Mouse (Mus musculus) layer of hippocampus, adult 2 months (tissue): ENCODE measurements around the gene Glis1. TPM values are rescaled to one million over a fixed set of nuclear protein-coding genes. Genes with fewer than 3 reads are reported as not detected.

Source experiments
- DNase-seq, 2 experiments: peaks; one replicate each; pipeline ENCODE4 v3.0.0; 2022; ENCODE audit warnings: low spot score in 2 of 2
- H3K27ac ChIP-seq: fragments of 200-600 bp; 2 replicates; pipeline ENCODE4 v1.8.1; 2022
- H3K4me3 ChIP-seq: fragments of 200-600 bp; 2 replicates; pipeline ENCODE4 v1.8.1; 2022; ENCODE audit warnings: mild to moderate bottlenecking
- CTCF ChIP-seq: fragments of 200-600 bp; conservative IDR thresholded peaks from 2 replicates; pipeline ENCODE4 v1.8.1; 2022; ENCODE audit warnings: antibody characterized with exemption, mild to moderate bottlenecking, moderate library complexity
- total RNA-seq, 2 experiments: library from RNA; stranded (reverse); gene quantifications; 2 replicates each; pipeline ENCODE4 v1.2.3; 2021

The Glis1 gene
- total RNA-seq, 2 experiments from 2014 or later, result 0.64 to 2.5 TPM

DNA sequence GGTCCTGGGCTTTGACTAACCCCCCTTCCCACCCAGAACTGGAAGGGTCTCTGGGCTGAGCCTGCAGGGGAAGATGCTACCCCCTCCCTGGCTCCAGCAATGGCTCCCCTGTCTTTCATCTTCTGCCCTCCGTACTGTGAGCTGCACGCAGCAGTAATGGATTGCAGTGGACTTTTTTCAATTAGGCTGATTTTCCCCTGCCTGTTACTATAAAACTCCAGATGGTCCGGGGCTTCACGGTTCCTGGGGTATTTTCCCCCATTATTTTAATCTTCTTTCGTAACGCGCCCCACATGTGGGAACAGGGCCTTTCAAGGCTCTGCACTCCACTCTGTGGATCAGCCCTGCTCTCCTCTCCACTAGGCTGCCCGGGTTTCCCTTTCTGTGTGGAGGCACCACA, 175.4 kb downstream of the Glis1 start:
- no peak for TF ChIP-seq CTCF
- Histone ChIP-seq H3K27ac (no peak overlapping the region), H3K4me3 (no peak overlapping the region)
- DNase-seq, result no peak

GRCm38 (mm10) chr4:107611888-107612650, 177.7 kb downstream of the Glis1 start:
- no peak overlapping the region for H3K4me3 ChIP-seq
- peak in 1 of 2 experiments; percentile 19 for DNase-seq
- no peak overlapping the region for H3K27ac ChIP-seq
- TF ChIP-seq CTCF, result no peak

GRCm38 (mm10) chr4:107617596-107618230, 183.3 kb downstream of the Glis1 start:
- Histone ChIP-seq H3K4me3 (no peak overlapping the region), H3K27ac (no peak overlapping the region)
- no peak for DNase-seq
- TF ChIP-seq CTCF, result no peak

DNA sequence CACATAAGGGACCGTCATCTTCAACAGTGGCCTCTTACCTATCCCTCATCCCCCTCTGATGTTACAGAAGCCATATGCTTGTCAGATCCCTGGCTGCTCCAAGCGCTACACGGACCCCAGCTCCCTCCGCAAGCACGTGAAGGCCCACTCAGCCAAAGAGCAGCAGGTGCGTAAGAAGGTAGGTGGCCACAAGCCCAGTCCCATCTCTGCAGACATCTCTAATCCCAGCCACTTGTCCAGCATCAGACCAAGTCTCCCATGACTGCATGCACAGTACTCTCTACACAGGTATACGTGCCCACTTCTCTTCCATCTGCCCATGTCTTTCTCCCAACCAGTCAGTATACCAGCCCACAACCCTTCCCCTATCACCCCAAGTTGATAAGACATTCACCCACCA, 185.1 kb downstream of the Glis1 start:
- H3K4me3 ChIP-seq, result no peak overlapping the region
- no peak for DNase-seq
- no peak overlapping the region for H3K27ac ChIP-seq
- no peak for TF ChIP-seq CTCF

GRCm38 (mm10) chr4:107621366-107621765, 187.0 kb downstream of the Glis1 start:
- H3K27ac ChIP-seq, result no peak overlapping the region
- H3K4me3 ChIP-seq, result no peak overlapping the region
- TF ChIP-seq CTCF, result no peak
- DNase-seq, result no peak

DNA sequence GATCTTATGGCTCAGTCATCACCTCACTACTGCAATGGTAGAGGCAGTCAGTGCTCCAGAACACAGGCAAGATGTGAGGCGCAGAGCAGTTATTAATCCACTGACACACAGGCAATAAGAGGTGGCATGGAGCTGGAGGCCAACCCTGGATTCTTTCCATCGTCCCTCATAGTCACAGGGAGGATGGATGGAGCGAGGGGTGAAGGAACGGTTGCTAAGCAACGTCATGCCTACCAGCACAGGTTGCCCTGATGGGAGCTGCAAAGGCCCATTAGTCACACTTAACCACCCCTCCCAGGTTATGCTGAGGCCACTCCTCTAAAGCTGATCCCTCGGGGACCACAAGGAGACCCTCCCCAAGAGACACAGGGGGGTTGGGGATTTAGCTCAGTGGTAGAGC, 187.9 kb downstream of the Glis1 start:
- TF ChIP-seq CTCF, result no peak
- DNase-seq, result no peak

DNA sequence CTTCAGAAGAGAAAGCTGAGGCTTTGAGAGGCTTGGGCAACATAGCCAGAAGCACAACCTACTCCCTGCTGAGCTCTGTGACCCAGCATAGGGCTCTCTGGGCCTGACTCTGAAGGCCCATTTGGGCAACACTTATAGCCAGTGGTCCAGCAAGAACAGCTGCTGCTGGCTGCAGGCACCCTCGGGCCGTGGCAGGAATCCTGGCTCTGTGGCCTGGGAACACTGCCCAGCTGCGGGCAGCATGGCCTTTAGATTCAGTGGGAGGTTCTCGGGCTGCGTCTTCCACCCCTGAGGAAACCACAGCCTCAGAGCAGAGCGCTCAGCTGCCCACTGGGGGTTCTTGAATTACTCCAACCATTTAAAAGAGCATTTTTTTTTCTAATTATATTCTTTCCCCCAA, 189.5 kb downstream of the Glis1 start:
- TF ChIP-seq CTCF, result no peak
- DNase-seq, result no peak
- Histone ChIP-seq H3K4me3 (no peak overlapping the region), H3K27ac (no peak overlapping the region)

More for the DNA sequence above, 187.9 kb downstream of the Glis1 start:
- Histone ChIP-seq H3K27ac (no peak overlapping the region), H3K4me3 (no peak overlapping the region)

DNA sequence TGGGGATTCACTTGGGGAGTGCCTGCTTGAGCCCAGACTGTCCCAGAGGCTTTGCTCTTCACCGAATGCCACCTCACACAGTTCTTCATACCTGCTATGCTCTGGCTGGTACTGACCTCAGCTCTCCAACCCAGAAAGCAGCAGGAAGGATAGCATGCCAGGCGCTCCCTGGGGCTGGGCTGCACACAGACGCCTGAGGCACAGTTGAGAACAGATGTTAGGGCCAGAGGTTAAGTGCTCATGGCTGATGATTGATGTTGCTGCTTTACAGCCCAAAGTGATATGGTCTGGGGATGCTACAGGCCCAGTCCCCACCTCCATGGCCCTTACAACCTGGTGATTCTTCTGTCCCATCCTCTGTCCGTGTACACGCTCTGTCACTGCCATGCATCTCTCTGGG, 190.6 kb downstream of the Glis1 start:
- Histone ChIP-seq H3K4me3 (no peak overlapping the region), H3K27ac (no peak overlapping the region)
- TF ChIP-seq CTCF, result no peak
- DNase-seq, result no peak

GRCm38 (mm10) chr4:107628226-107628625, 193.8 kb downstream of the Glis1 start:
- no peak for TF ChIP-seq CTCF

DNA sequence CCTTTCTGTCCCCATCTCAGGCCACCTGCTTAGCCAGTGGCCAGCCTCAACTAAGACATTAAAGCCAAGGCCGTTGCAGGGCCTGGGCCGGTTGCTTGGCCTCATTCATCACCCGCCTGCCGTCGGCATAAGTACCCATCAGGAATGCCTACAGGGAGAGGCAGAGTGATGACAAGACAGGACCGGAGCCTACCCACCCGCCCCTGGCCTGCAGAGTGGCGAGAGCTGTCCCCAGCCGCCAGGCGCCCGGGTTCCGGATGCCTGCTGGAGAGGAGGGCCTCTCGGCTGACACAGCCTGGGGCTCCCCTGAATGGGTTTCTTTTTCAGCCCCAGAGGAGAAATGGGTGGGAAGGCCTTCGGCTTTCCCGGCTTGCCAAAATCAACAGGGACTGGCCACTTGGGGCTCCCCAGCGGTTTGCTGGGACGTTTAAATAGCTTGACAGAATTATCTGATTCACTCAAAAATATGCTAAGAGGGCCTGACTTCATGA, 194.6 kb downstream of the Glis1 start:
- no peak for TF ChIP-seq CTCF
- no peak overlapping the region for H3K4me3 ChIP-seq
- no peak overlapping the region for H3K27ac ChIP-seq
- no peak for DNase-seq

More at GRCm38 (mm10) chr4:107628226-107628625, 193.8 kb downstream of the Glis1 start:
- H3K27ac ChIP-seq, result no peak overlapping the region
- DNase-seq, result no peak
- H3K4me3 ChIP-seq, result no peak overlapping the region

DNA sequence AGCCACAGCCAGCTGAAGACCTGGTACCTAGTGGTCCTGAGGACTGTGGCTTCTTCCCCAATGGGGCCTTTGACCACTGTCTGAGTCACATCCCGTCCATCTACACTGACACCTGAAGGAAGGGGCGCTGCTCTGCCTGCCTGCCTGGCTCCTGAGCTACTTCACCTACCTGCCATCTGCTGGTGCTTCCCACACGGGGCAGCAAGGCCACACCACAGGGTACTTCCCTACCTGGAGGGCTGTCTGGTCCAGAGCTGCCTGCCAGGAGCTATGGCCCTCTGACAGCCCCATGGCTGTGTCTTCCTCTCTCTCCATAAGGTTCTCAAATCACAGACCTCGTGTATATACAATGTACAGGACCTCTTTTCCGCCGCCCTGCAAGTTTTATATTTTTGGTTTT, 200.2 kb downstream of the Glis1 start:
- no peak for TF ChIP-seq CTCF
- H3K27ac ChIP-seq, result no peak overlapping the region
- DNase-seq, result no peak
- H3K4me3 ChIP-seq, result no peak overlapping the region

DNA sequence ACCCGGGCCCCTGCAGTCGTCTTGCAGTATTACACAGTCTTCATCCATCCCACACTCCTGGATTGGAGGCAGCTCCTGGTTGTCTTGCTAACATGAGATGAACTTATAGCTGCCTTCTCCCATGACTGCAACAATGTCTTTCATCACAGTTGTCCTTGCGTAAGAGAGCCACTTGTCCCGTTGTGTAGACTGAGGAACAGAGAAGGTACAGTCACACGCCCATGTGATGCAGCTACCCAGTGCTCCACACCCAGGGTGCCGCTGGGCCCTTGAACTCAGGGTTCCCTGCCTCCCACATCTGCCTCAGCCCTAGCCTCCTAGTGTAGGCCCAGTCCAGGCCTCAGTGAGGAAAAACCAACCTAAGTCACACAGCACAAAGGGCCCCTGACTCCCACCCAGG, 201.7 kb downstream of the Glis1 start:
- Histone ChIP-seq H3K4me3 (no peak overlapping the region), H3K27ac (peak overlapping the region; percentile 73)
- no peak for DNase-seq
- peak; percentile 19; the same call in 1 of the 2 replicates for TF ChIP-seq CTCF

- TF ChIP-seq CTCF, result peak; percentile 77
- Histone ChIP-seq H3K4me3 (no peak overlapping the region), H3K27ac (no peak overlapping the region)
- peak in 1 of 2 experiments; percentile 42 for DNase-seq
Observed at GRCm38 (mm10) chr4:107637670-107638069, 203.3 kb downstream of the Glis1 start.

GRCm38 (mm10) chr4:107638303-107638702, 203.9 kb downstream of the Glis1 start:
- Histone ChIP-seq H3K27ac (no peak overlapping the region), H3K4me3 (no peak overlapping the region)
- DNase-seq, result no peak
- no peak for TF ChIP-seq CTCF
